Mouse (Mus musculus) Patski (cell line): ENCODE data around the gene Fcrls. TPM values are rescaled to one million over a fixed set of nuclear protein-coding genes. Genes with fewer than 3 reads are reported as not detected.

ENCODE experiments used
- ATAC-seq: fragments of 100-300 bp; one replicate; pipeline ENCODE4 v1.8.0; 2021
- CTCF ChIA-PET: fragments of 350-600 bp; sonication (Branson Sonifier 250); formaldehyde crosslinking; loops from one replicate; lab custom pipeline; 2022; ENCODE audit warnings: inconsistent platforms; lab: Charles Lee
- POLR2A ChIA-PET: fragments of 350-600 bp; sonication (Branson Sonifier 250); formaldehyde crosslinking; loops from one replicate; lab custom pipeline; 2022; ENCODE audit warnings: antibody characterized with exemption, inconsistent platforms; lab: Charles Lee
- DNase-seq: peaks from one replicate; pipeline ENCODE4 v3.0.0-alpha.2; 2011; ENCODE audit warnings: low read depth, low spot score
- H3K27me3 ChIP-seq: fragments of 371-371 bp; one replicate; pipeline ENCODE4 v1.5.1; 2021
- CTCF ChIP-seq: fragments of 100-300 bp; IDR thresholded peaks from one replicate; pipeline ENCODE4 v1.5.1; 2021
- in situ Hi-C: fragments of 300-500 bp; cut with MboI; formaldehyde crosslinking; loops from 3 replicates; pipeline ENCODE4 v1.11.1; 2018; ENCODE audit warnings: low pct_unique_long_range_greater_than_20kb, mixed read lengths
- polyA plus RNA-seq: library from polyadenylated mRNA; unstranded; gene quantifications from one replicate; pipeline ENCODE4 v1.2.3, GENCODE M21; 2021

Fcrls gene
- not detected for polyA plus RNA-seq

DNA sequence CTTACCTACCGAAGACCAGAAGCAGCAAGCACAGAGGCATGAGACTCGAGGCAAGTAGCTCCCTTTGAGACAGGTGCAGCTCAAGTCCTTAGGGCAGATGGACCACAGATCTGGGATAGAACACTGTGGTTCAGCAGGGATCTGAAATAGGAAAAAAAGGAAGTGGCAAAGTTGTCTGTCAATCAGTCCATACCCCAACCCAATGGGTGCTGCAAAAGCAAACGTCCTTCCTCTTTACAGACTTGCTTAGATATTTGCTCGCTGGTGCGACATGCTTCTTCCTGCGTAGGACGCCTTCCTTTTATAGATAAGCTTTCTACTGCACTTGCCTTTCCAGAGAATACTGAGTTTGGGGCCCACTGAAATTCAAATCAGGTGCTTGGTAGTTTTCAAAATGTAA, at the start of gene Fcrls:
TSS of gene Fcrls (minus strand) at position 303 of the 400 bp plus-strand sequence.
- ATAC-seq (no peak), DNase-seq (no peak)
- in situ Hi-C loops = no loop called here
- CTCF ChIA-PET = interaction anchor here (0.8 kb wide), 1 partner anchor 235 kb away, joined by 4 read pairs; no protein-coding TSS in a partner anchor
- H3K27me3 ChIP-seq = peaks cover 42% of the 10 kb centered on the region
- POLR2A ChIA-PET = no interaction called here
- no peak for TF ChIP-seq CTCF

DNA sequence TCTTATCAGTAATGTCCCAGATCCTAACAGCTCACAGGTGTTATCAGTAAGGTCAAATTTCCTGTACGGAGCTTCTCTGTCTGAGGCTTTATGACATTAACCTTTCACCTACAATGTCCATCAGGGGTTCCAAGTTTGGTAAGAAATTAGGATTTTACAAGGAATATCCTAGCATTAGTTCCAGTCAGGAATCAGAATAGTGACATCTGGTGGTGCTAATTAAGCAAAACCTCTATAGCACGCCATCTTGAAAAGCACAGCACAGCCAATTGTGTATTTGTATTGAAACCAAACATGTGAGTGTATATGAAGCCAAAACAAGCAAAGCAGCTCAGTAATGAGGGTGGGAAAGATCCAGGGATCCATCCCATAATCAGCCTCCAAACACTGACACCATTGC, 46.4 kb upstream of the Fcrls start:
- no peak for DNase-seq
- in situ Hi-C loops = no loop called here
- TF ChIP-seq CTCF = peak; percentile 35
- ChIA-PET CTCF (no interaction called here), POLR2A (no interaction called here)
- ATAC-seq = no peak
- H3K27me3 ChIP-seq = peaks cover 6% of the 10 kb centered on the region

DNA sequence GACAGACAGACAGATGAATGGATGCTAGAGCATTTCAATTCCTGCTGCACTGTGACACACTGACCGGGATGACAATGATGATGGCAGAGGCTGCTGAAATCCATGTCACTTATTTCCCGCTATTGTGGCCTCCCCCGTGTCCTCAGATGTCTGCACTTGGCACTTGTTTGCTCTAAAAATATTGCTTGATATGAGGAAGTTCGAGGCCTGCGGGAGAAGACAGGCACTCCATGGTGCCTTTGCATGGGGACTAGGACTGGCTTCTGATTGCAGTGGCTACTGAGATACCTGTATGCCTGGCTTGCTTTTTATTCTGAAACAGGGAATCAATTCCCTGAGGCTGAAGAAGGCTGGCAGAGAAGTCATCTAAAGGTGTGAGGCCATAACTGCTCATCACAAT, 36.4 kb upstream of the Fcrls start:
- ChIA-PET POLR2A (no interaction called here), CTCF (no interaction called here)
- DNase-seq = no peak
- H3K27me3 ChIP-seq = peaks cover 26% of the 10 kb centered on the region
- TF ChIP-seq CTCF = no peak
- no peak for ATAC-seq
- in situ Hi-C loops = no loop called here

DNA sequence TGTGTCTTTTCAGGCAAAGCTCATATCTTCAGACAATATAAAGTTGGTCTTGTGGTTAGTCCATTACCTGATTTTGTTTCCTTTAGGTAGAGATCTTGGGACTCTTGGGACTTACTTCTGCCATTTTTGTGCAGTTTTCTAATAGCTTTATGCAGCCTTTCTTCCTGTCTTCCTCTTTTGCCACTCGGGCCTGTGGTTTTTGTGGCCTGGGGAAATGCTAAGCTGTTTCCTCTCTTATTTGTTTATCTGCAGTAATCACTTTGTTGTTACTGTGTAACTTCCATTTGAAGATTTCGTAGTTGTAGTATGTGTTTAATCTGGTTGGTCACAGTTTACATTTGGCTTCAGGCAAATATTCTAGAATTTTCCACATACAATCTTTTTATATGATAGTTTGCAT, 10.8 kb upstream of the Fcrls start:
- ChIA-PET CTCF (no interaction called here), POLR2A (interaction anchor here (1.2 kb wide), 1 partner anchor 15 kb away, joined by 5 read pairs; no protein-coding TSS in a partner anchor)
- no peak for DNase-seq
- peaks cover 12% of the 10 kb centered on the region for H3K27me3 ChIP-seq
- no peak for TF ChIP-seq CTCF
- in situ Hi-C loops = no loop called here
- no peak for ATAC-seq

DNA sequence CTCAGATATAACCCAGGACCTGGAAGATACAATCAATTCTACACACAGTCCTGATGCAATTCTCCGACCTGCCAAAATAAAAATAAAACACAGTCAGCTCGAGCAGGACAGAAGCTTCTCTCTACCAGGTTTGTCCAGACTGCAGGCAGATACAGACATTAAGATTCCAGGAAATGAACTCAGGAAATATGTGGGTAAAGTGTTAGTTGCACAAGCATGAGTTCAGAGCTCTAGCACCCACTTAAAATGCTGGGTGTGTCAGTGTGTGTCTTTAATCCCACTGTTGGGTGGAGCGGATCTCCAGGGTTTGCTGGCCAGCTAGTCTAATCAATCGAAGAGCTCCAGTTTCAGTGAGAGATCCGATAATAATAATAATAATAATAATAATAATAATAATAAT, 3.0 kb upstream of the Fcrls start:
- in situ Hi-C loops = no loop called here
- no peak for ATAC-seq
- no peak for TF ChIP-seq CTCF
- H3K27me3 ChIP-seq = peaks cover 22% of the 10 kb centered on the region
- POLR2A ChIA-PET = no interaction called here
- CTCF ChIA-PET = no interaction called here
- DNase-seq = no peak

DNA sequence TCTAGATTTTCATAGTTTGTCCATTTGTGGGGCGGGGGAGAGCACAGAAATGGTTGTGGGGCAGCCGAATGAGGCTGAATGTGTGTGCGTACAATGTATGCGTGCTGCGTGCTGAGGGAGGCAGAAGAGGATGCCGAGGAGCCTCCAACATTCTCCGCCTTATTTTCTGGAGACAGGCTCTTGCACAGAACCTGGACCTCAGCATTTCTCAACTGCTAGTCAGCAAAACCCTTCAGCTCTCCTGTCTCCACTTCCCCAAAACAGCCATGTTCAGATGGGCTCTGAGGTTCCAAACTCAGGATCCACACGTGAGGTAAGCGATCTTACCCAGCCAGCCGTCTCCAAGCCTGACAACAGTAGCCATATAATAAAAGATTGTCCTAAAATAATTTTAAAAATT, 8.3 kb downstream of the Fcrls start:
- in situ Hi-C loops = no loop called here
- peaks cover 45% of the 10 kb centered on the region for H3K27me3 ChIP-seq
- ChIA-PET CTCF (interaction anchor here (1.1 kb wide), 1 partner anchor 31 kb away, joined by 4 read pairs; no protein-coding TSS in a partner anchor), POLR2A (interaction anchor here (1.4 kb wide), 1 partner anchor 40 kb away, joined by 4 read pairs; no protein-coding TSS in a partner anchor)
- no peak for TF ChIP-seq CTCF
- DNase-seq (no peak), ATAC-seq (no peak)

DNA sequence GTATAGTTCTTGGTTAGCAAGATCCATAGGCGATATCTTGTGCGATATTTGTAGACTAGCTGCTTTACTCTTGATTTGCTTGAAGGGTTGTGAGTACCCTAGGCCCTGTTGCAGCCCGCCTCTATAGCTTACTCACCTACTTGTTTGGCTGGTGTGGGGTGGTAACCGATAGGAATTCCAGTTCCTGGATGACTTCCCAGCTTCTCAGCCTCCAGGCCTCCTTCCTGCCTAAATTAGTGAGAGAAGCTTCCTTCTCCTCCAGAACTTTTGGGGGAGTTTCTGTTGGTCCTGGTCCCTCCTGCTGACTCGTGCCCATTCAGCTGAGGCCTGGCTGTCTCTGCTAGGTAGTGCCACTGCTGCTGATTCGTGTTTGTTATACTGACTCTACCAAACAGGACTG, 14.0 kb downstream of the Fcrls start:
- DNase-seq (no peak), ATAC-seq (no peak)
- peaks cover 33% of the 10 kb centered on the region for H3K27me3 ChIP-seq
- ChIA-PET POLR2A (no interaction called here), CTCF (interaction anchor here (1.0 kb wide), 1 partner anchor 250 kb away, joined by 3 read pairs; no protein-coding TSS in a partner anchor)
- in situ Hi-C loops = no loop called here
- no peak for TF ChIP-seq CTCF

DNA sequence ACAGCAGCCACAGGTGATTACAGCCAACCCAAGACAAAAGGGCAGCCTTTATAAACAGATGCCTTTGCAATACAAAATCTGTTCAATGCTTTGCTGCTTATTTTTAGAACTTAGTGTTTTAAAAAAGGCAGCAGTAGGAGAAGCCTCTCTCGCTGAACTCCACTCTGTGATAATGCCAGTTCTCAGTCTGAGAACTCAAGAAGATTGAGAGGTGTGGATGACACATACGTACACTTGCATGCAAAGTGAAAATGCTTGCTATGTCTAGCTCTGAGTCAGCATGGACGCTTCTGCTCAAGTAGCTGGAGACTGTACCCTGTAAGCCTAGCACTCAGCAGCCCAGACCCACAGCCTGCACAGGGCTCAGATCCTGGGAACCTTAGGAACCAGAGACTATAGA, 16.2 kb downstream of the Fcrls start:
- in situ Hi-C loops = no loop called here
- DNase-seq = no peak
- CTCF ChIA-PET = interaction anchor here (0.6 kb wide), 1 partner anchor 252 kb away, joined by 3 read pairs; no protein-coding TSS in a partner anchor
- peaks cover 33% of the 10 kb centered on the region for H3K27me3 ChIP-seq
- POLR2A ChIA-PET = no interaction called here
- no peak for ATAC-seq
- no peak for TF ChIP-seq CTCF

DNA sequence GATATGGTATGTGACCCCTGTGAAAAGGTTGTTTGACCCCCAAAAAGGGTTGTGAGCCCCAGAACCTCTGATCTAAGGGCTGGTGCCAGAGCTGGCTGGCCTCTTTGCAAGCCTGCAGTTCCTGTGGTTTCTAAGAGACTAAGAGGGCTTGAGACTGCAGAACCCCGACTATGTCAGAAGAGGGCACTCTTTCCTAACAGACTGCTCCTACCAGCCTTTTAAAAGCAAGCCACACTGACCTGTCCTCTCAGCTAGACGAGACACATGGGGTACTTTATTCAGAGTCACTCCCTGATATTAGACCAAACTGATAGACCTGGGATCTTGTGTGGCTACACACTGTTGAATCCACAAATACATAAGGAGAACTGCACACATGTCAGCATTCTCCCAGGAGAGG, 19.9 kb downstream of the Fcrls start:
- in situ Hi-C loops = loop anchor here (5.0 kb wide), 3 partner anchors 159 to 314 kb away; no protein-coding TSS in a partner anchor
- H3K27me3 ChIP-seq = peaks cover 38% of the 10 kb centered on the region
- DNase-seq = peak; percentile 19
- TF ChIP-seq CTCF = peak; percentile 94
- ATAC-seq = peak; percentile 67
- CTCF ChIA-PET = interaction anchor here (1.0 to 1.9 kb wide), 3 partner anchors 257 to 261 kb away, joined by 4 to 7 read pairs (median 4); no protein-coding TSS in a partner anchor
- POLR2A ChIA-PET = no interaction called here

DNA sequence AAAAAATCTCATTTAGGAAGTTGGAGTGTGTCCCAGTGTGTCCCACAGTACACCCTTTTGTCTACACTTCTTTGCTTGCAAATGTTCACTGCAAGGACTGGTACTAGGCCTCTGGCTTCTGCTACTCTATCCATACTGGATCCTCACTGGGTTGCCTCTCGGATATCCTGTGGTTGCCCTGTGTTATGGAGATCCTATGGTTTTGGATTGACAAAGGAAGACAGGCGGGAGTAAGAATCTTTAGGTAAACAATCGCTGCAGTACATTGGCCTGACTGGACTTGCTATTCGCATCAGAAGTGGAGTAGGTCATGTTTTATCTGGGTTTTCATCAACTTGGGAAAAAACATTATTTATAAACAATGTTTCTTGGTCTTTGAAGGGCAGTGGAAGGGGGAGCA, 22.6 kb downstream of the Fcrls start:
- no peak for DNase-seq

DNA sequence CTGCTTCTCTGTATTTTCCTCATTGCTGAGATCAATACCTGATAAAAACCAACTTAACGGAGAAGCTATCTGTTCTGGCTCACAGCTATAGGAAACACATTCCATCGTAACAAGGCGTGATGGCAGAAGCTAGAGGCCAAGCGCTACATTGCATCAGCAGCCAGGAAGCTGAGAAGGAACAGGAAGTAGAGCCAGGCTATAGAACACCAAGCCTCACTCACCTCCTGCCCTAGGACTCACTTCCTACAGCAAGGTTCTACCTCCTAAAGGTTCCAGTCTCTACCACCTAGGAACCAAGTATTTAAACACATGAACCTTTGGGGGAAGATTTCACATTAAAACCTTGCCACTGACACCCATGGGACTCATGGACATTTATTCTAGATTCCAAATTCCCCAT, 39.9 kb downstream of the Fcrls start:
- ChIA-PET CTCF (interaction anchor here (1.0 to 1.7 kb wide), 2 partner anchors 14 to 32 kb away, joined by 3 to 4 read pairs; no protein-coding TSS in a partner anchor), POLR2A (no interaction called here)
- H3K27me3 ChIP-seq = peaks cover 24% of the 10 kb centered on the region
- ATAC-seq (no peak), DNase-seq (no peak)
- in situ Hi-C loops = no loop called here
- TF ChIP-seq CTCF = no peak

More for the DNA sequence above, 22.6 kb downstream of the Fcrls start:
- peaks cover 31% of the 10 kb centered on the region for H3K27me3 ChIP-seq
- no peak for ATAC-seq
- CTCF ChIA-PET = interaction anchor here (1.2 kb wide), 1 partner anchor 208 kb away, joined by 3 read pairs; no protein-coding TSS in a partner anchor
- TF ChIP-seq CTCF = no peak
- POLR2A ChIA-PET = no interaction called here
- in situ Hi-C loops = loop anchor here (5.0 kb wide), 3 partner anchors 161 to 316 kb away; no protein-coding TSS in a partner anchor
